Mouse (Mus musculus): ENCODE results near the gene Hif3a.

- TF ChIP-seq CTCF (IDR thresholded peaks at IDR 0.05; ENCODE audit: extremely low read depth, insufficient read length, insufficient replicate concordance, low read depth, low read length), result no peak
- no peak for TF ChIP-seq POLR2A (IDR thresholded peaks at IDR 0.05; ENCODE audit: low read depth, low read length)
Measured at GRCm38 (mm10) chr7:17087731-17088130, 25.5 kb upstream of the Hif3a start.

Measured in small intestine, adult 2 months (tissue).